Mouse (Mus musculus) monocyte, adult 2 months (primary cell): ENCODE measurements around the gene Chrna7.

Experiments
- DNase-seq, 2 experiments: peaks; one replicate each; pipeline ENCODE4 v3.0.0; 2022; ENCODE audit warnings: low spot score in 2 of 2, low read depth in 1 of 2

The Chrna7 gene

DNA sequence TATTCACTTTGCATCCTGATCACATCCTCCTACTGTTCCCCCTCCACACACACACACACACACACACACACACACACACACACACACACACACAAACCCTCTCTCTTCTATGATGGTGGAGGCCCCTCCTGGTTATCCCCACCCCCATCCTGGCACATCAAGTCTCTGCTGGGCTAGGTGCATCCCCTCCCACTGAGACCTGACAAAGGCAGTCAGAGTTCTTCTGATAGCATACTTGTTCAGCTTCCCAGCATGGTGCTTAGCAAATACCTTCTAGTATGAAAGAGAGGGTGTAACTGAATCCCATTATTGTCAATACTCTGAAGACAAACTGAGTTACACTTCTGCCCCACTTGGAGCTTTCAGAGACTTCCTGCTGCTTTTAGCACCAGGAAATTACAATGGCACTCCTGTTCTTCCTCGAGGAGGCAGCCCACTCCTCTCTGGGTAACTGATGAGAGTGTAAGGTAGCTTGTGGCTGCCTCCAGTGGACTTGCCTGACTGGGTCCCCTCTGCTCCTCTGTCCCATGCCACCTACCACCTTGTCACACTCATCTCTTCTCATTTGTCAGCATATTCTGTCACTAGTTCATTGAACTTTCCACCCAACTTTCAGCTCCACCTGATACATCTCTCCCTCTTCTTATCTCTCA is 127.9 kb downstream of the Chrna7 start:
- no peak for DNase-seq

DNA sequence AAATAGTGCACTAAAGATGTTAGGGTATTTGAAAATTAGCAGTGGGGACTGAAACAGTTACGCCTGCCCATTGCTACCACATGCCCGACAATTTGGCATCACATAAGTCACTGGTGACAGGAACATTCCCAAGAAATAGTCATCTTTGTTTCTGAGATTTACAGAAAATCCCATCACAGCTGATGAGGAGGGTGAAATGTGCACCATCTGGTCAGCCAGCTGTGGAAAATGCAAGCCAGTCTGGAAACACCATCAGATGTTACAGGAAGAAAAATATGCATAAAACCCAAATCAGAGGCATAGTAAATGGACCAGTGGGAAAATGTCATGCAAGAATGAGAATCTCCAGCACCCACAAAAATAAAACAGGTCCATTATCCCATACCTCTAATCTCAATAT is 151.4 kb downstream of the Chrna7 start:
- no peak for DNase-seq
